Comparison of ENCODE assay signal across 31 mouse cellular contexts in the genomic region with DNA sequence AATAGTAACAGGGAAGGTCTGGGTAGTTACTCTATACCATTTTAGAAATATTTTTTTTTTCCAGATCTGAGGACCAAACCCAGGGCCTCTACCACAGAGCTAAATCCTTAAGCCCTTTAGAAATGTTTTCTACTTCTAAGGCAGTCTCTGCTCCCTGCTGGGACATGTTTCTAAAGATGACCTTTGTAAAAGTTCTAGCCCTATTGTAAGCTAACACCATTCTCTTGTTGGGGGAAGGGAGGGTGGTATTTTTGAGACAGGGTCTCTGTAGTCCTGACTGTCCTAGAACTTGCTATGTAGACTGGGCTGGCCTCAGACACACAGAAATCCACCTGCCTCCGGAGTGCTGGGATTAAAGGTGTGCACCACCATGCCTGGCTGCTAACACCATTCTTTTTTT.
DNase-seq lines count a peak whose midpoint lies in the region; ATAC-seq and TF ChIP-seq lines count a peak whose summit lies in the region.
"Had no signal": no experiment of that assay in that cellular context is flagged by ENCODE, and none has a peak within 500 bp of the region (broad histone marks: within the 10 kb centered on the region; RNA-seq: fewer than 3 reads in every experiment).

No protein-coding gene starts in this region.

- 0 out of 2 replicates have a peak, but pooled peaks have one; percentile 39 for ATAC-seq in forebrain, embryonic 11.5 days (replicated peaks; ENCODE audit: low FRiP score)
- no peak for ATAC-seq in forebrain, embryonic 15.5 days (replicated peaks)
- ATAC-seq: activated CD4-positive, CD25-positive, alpha-beta regulatory T cell, adult 4 months; CD4-positive, CD25-positive, alpha-beta regulatory T cell, adult 4 months; forebrain, embryonic 13.5 days; forebrain, postnatal 0 days; hindbrain, postnatal 0 days; inflammation-experienced regulatory T-cells, adult 6 months; intestine, embryonic 16.5 days had no signal

- 44% methylated on average over 1 of the region's 1 CpGs for WGBS in forebrain, embryonic 11.5 days
- 25% methylated on average over 1 of the region's 1 CpGs for WGBS in forebrain, embryonic 15.5 days

- H3K27me3 ChIP-seq in forebrain, embryonic 11.5 days (ENCODE audit: control insufficient read depth, insufficient read depth, low read length), result no peaks in the 10 kb centered on the region
- H3K27me3 ChIP-seq in forebrain, embryonic 15.5 days, result no peaks in the 10 kb centered on the region
- no peaks in the 10 kb centered on the region for H3K27me3 ChIP-seq in ES-Bruce4 (ENCODE audit: control insufficient read depth, insufficient read depth, low read length, poor library complexity, severe bottlenecking)
- H3K27me3 ChIP-seq: embryonic facial prominence, embryonic 13.5 days; forebrain, embryonic 13.5 days; heart, embryonic 13.5 days had no signal

- TF ChIP-seq CTCF in ES-Bruce4 (IDR thresholded peaks at IDR 0.05; ENCODE audit: low read depth, low read length), result no peak

- no peak overlapping the region for H3K27ac ChIP-seq in forebrain, embryonic 11.5 days (ENCODE audit: low read depth, low read length)
- no peak overlapping the region for H3K27ac ChIP-seq in forebrain, embryonic 15.5 days (replicated peaks)
- H3K27ac ChIP-seq in ES-Bruce4 (ENCODE audit: insufficient read depth, low read length), result peak overlapping the region; percentile 89
- H3K27ac ChIP-seq in ES-E14 (ENCODE audit: insufficient read depth, low read depth, low read length, poor library complexity, severe bottlenecking), result peak overlapping the region; percentile 95; the same call in 1 of the 2 replicates
- H3K27ac ChIP-seq: embryonic facial prominence, embryonic 13.5 days; forebrain, embryonic 13.5 days; heart, adult 2 months; heart, embryonic 10.5 days; heart, embryonic 13.5 days; hindbrain, embryonic 14.5 days; hindbrain, postnatal 0 days had no signal

- no peak for TF ChIP-seq POLR2A in ES-Bruce4 (IDR thresholded peaks at IDR 0.05; ENCODE audit: insufficient read depth, low read length)

- no peak for DNase-seq in forebrain, embryonic 11.5 days (ENCODE audit: low spot score)
- DNase-seq in ES-E14 (ENCODE audit: low read depth, low spot score), result peak; percentile 51
- peak; percentile 86 for DNase-seq in ZHBTc4 (ENCODE audit: low read depth, low spot score)
- no peak for DNase-seq in thymus, postnatal 4 days
- no peak for DNase-seq in lung, postnatal 25 days (ENCODE audit: low spot score)
- DNase-seq: adrenal gland, adult 8-10 months; adrenal gland, postnatal 36 days; cerebellum, adult 18-20 months; cerebellum, adult 9-10 months; cerebellum, postnatal 14 days; forebrain, postnatal 0 days; gastrocnemius, postnatal 36 days; heart, adult 2 months; heart, postnatal 14 days; heart, postnatal 4 days; kidney, adult 18-20 months; kidney, adult 9 months had no signal

- H3K9me3 ChIP-seq in forebrain, embryonic 11.5 days (ENCODE audit: control insufficient read depth, low read length), result no peaks in the 10 kb centered on the region
- H3K9me3 ChIP-seq in forebrain, embryonic 15.5 days, result no peaks in the 10 kb centered on the region
- H3K9me3 ChIP-seq in ES-Bruce4 (replicated peaks; ENCODE audit: control insufficient read depth, insufficient read depth, low read length, poor library complexity, severe bottlenecking) (no peaks in the 10 kb centered on the region), ES-E14 (ENCODE audit: control insufficient read depth, insufficient read depth, low read depth, low read length) (no peaks in the 10 kb centered on the region)
- H3K9me3 ChIP-seq: embryonic facial prominence, embryonic 10.5 days; embryonic facial prominence, embryonic 13.5 days; forebrain, embryonic 13.5 days; heart, embryonic 10.5 days; heart, embryonic 13.5 days had no signal

- no peaks in the 10 kb centered on the region; the same call in 1 of the 2 replicates for H3K4me1 ChIP-seq in forebrain, embryonic 11.5 days (replicated peaks; ENCODE audit: control insufficient read depth, insufficient read depth, low read length)
- no peaks in the 10 kb centered on the region for H3K4me1 ChIP-seq in forebrain, embryonic 15.5 days
- peaks cover 10% of the 10 kb centered on the region for H3K4me1 ChIP-seq in ES-Bruce4 (ENCODE audit: control insufficient read depth, insufficient read depth, low read length)
- H3K4me1 ChIP-seq in ES-E14 (ENCODE audit: control insufficient read depth in 2 of 2, insufficient read depth in 2 of 2, low read length in 2 of 2, poor library complexity in 1 of 2), result peaks cover 21 to 37% of the 10 kb centered on the region in 2 experiments
- H3K4me1 ChIP-seq: embryonic facial prominence, embryonic 13.5 days; forebrain, embryonic 13.5 days; heart, embryonic 10.5 days had no signal

- no peaks in the 10 kb centered on the region for H3K36me3 ChIP-seq in forebrain, embryonic 11.5 days (ENCODE audit: control insufficient read depth, insufficient read depth, low read length)
- no peaks in the 10 kb centered on the region for H3K36me3 ChIP-seq in forebrain, embryonic 15.5 days
- H3K36me3 ChIP-seq in ES-Bruce4 (ENCODE audit: control insufficient read depth, insufficient read depth, low read length, poor library complexity, severe bottlenecking), result 0 out of 2 replicates have a peak, but pooled peaks cover 5% of the 10 kb centered on the region
- H3K36me3 ChIP-seq in ES-E14 (ENCODE audit: control insufficient read depth, insufficient read depth, low read length, poor library complexity, severe bottlenecking), result peaks cover 7% of the 10 kb centered on the region; the same call in 1 of the 2 replicates
- H3K36me3 ChIP-seq: embryonic facial prominence, embryonic 10.5 days; embryonic facial prominence, embryonic 13.5 days; heart, embryonic 13.5 days had no signal

- TF ChIP-seq EP300 in ES-Bruce4 (IDR thresholded peaks at IDR 0.05; ENCODE audit: insufficient read depth, low read depth, low read length), result no peak

- no peak overlapping the region for H3K4me3 ChIP-seq in forebrain, embryonic 11.5 days (ENCODE audit: low read depth, low read length)
- no peak overlapping the region for H3K4me3 ChIP-seq in forebrain, embryonic 15.5 days
- H3K4me3 ChIP-seq in ES-Bruce4 (ENCODE audit: low read depth, low read length), result no peak overlapping the region
- H3K4me3 ChIP-seq in ES-E14 (ENCODE audit: insufficient read depth in 1 of 2, low read depth in 1 of 2, low read length in 2 of 2, poor library complexity in 1 of 2, severe bottlenecking in 1 of 2), result 0 out of 4 replicates have a peak overlapping the region, but pooled peaks of 1 of the 2 experiments have one; percentile 18
- H3K4me3 ChIP-seq: embryonic facial prominence, embryonic 10.5 days; embryonic facial prominence, embryonic 13.5 days; erythroblast, embryonic 14.5 days; forebrain, embryonic 13.5 days; heart, adult 2 months; heart, embryonic 10.5 days; heart, embryonic 13.5 days had no signal

- H3K9ac ChIP-seq in forebrain, embryonic 11.5 days (ENCODE audit: low read length), result no peak overlapping the region
- H3K9ac ChIP-seq in forebrain, embryonic 15.5 days (replicated peaks), result no peak overlapping the region
- peak overlapping the region; percentile 27; the same call in 1 of the 2 replicates for H3K9ac ChIP-seq in ES-Bruce4 (ENCODE audit: low read depth, poor library complexity, severe bottlenecking)
- H3K9ac ChIP-seq in ES-E14 (ENCODE audit: insufficient read depth, low read depth, low read length, poor library complexity, severe bottlenecking), result no peak overlapping the region
- H3K9ac ChIP-seq: embryonic facial prominence, embryonic 13.5 days; forebrain, embryonic 13.5 days; forebrain, postnatal 0 days; heart, embryonic 13.5 days; hindbrain, embryonic 14.5 days had no signal

- in situ Hi-C loops in ES-E14 (cut with MboI; ENCODE audit: low sequenced_read_pairs in 2 of 2, unreplicated experiment in 2 of 2), result no loop called here

- no peak overlapping the region for H3K4me2 ChIP-seq in forebrain, embryonic 11.5 days (ENCODE audit: low read depth, low read length, severe bottlenecking)
- H3K4me2 ChIP-seq in forebrain, embryonic 15.5 days (replicated peaks), result no peak overlapping the region
- H3K4me2 ChIP-seq: embryonic facial prominence, embryonic 13.5 days; forebrain, embryonic 13.5 days; heart, embryonic 13.5 days; hindbrain, embryonic 14.5 days had no signal

TF ChIP-seq in ES-E14, 5 proteins besides CTCF, POLR2A, EP300 and RAD21:
- TF ChIP-seq CHD2 (IDR thresholded peaks at IDR 0.05; ENCODE audit: low read depth, low read length) (0 out of 2 replicates have a peak, but pooled peaks have one; percentile 48), ZC3H11A (IDR thresholded peaks at IDR 0.05; ENCODE audit: borderline replicate concordance, low read depth, low read length) (no peak)

Comparison
In these comparisons a context has a peak if more than half of its experiments do, and no peak if none do; other contexts are left out.
1. DNase-seq: peak in ES-E14 (single experiment) and ZHBTc4 (single experiment); none in forebrain, embryonic 11.5 days (single experiment), thymus, postnatal 4 days (single experiment) and lung, postnatal 25 days (single experiment).
2. H3K27ac ChIP-seq: peak in ES-Bruce4 (single experiment) and ES-E14 (single experiment); none in forebrain, embryonic 11.5 days (single experiment) and forebrain, embryonic 15.5 days (single experiment).